Mouse (Mus musculus): ENCODE results near the gene Ermard. TPM values are rescaled to one million over a fixed set of nuclear protein-coding genes. Genes with fewer than 3 reads are reported as not detected.

Ermard gene
- total and polyA plus RNA-seq, 2 experiments: 24.9 to 53.6 TPM

- H3K9ac ChIP-seq (ENCODE audit: low read depth, low read length): no peak overlapping the region
- H3K4me1 ChIP-seq (ENCODE audit: control insufficient read depth, insufficient read depth, low read length): peaks cover 2% of the 10 kb centered on the region; the same call in 1 of the 2 replicates
- no peak overlapping the region for H3K27ac ChIP-seq (replicated peaks; ENCODE audit: insufficient read depth, low read depth, low read length)
- H3K4me3 ChIP-seq (ENCODE audit: insufficient read depth, low read depth, low read length): no peak overlapping the region
- DNase-seq (ENCODE audit: extremely low read depth, low read depth, low spot score): no peak
- no peaks in the 10 kb centered on the region for H3K27me3 ChIP-seq (ENCODE audit: control insufficient read depth, insufficient read depth, low read length)
- H3K79me2 ChIP-seq (ENCODE audit: control insufficient read depth, insufficient read depth, low read length): no peaks in the 10 kb centered on the region
- 84% methylated on average over 13 of the region's 13 CpGs for WGBS
- no peak for TF ChIP-seq POLR2A (IDR thresholded peaks at IDR 0.05; ENCODE audit: extremely low read depth, insufficient read depth, low read length)
- TF ChIP-seq CTCF (IDR thresholded peaks at IDR 0.05; ENCODE audit: low read depth, low read length): no peak
- no peaks in the 10 kb centered on the region for H3K36me3 ChIP-seq (ENCODE audit: control insufficient read depth, insufficient read depth, low read length)
Observed at GRCm38 (mm10) chr17:15084226-15084848, 43.3 kb downstream of the Ermard start.

GRCm38 (mm10) chr17:15085006-15085405 lies 44.0 kb downstream of the Ermard start:
- Histone ChIP-seq H3K36me3 (ENCODE audit: control insufficient read depth, insufficient read depth, low read length) (no peaks in the 10 kb centered on the region), H3K27ac (replicated peaks; ENCODE audit: insufficient read depth, low read depth, low read length) (no peak overlapping the region), H3K4me3 (ENCODE audit: insufficient read depth, low read depth, low read length) (no peak overlapping the region), H3K79me2 (ENCODE audit: control insufficient read depth, insufficient read depth, low read length) (no peaks in the 10 kb centered on the region), H3K27me3 (ENCODE audit: control insufficient read depth, insufficient read depth, low read length) (no peaks in the 10 kb centered on the region), H3K4me1 (ENCODE audit: control insufficient read depth, insufficient read depth, low read length) (peaks cover 2% of the 10 kb centered on the region; the same call in 1 of the 2 replicates), H3K9ac (ENCODE audit: low read depth, low read length) (no peak overlapping the region)
- no peak for DNase-seq (ENCODE audit: extremely low read depth, low read depth, low spot score)
- 84% methylated on average over 2 of the region's 2 CpGs for WGBS
- TF ChIP-seq CTCF (IDR thresholded peaks at IDR 0.05; ENCODE audit: low read depth, low read length) (no peak), POLR2A (IDR thresholded peaks at IDR 0.05; ENCODE audit: extremely low read depth, insufficient read depth, low read length) (no peak)

- Histone ChIP-seq H3K79me2 (ENCODE audit: control insufficient read depth, insufficient read depth, low read length) (no peaks in the 10 kb centered on the region), H3K4me1 (ENCODE audit: control insufficient read depth, insufficient read depth, low read length) (peaks cover 2% of the 10 kb centered on the region; the same call in 1 of the 2 replicates), H3K27me3 (ENCODE audit: control insufficient read depth, insufficient read depth, low read length) (no peaks in the 10 kb centered on the region), H3K9ac (ENCODE audit: low read depth, low read length) (no peak overlapping the region), H3K36me3 (ENCODE audit: control insufficient read depth, insufficient read depth, low read length) (no peaks in the 10 kb centered on the region), H3K27ac (replicated peaks; ENCODE audit: insufficient read depth, low read depth, low read length) (no peak overlapping the region), H3K4me3 (ENCODE audit: insufficient read depth, low read depth, low read length) (no peak overlapping the region)
- DNase-seq (ENCODE audit: extremely low read depth, low read depth, low spot score): peak; percentile 67
- TF ChIP-seq POLR2A (IDR thresholded peaks at IDR 0.05; ENCODE audit: extremely low read depth, insufficient read depth, low read length): no peak
- TF ChIP-seq CTCF (IDR thresholded peaks at IDR 0.05; ENCODE audit: low read depth, low read length): no peak
- WGBS: 85% methylated on average over 2 of the region's 2 CpGs
Observed at GRCm38 (mm10) chr17:15088166-15088565, 47.2 kb downstream of the Ermard start.

- H3K9ac ChIP-seq (ENCODE audit: low read depth, low read length): no peak overlapping the region
- no peak overlapping the region for H3K27ac ChIP-seq (replicated peaks; ENCODE audit: insufficient read depth, low read depth, low read length)
- H3K79me2 ChIP-seq (ENCODE audit: control insufficient read depth, insufficient read depth, low read length): no peaks in the 10 kb centered on the region
- no peaks in the 10 kb centered on the region for H3K27me3 ChIP-seq (ENCODE audit: control insufficient read depth, insufficient read depth, low read length)
- TF ChIP-seq POLR2A (IDR thresholded peaks at IDR 0.05; ENCODE audit: extremely low read depth, insufficient read depth, low read length): no peak
- no peak for TF ChIP-seq CTCF (IDR thresholded peaks at IDR 0.05; ENCODE audit: low read depth, low read length)
- 81% methylated on average over 8 of the region's 8 CpGs for WGBS
- no peak overlapping the region for H3K4me3 ChIP-seq (ENCODE audit: insufficient read depth, low read depth, low read length)
- no peak for DNase-seq (ENCODE audit: extremely low read depth, low read depth, low spot score)
- peaks cover 2% of the 10 kb centered on the region; the same call in 1 of the 2 replicates for H3K4me1 ChIP-seq (ENCODE audit: control insufficient read depth, insufficient read depth, low read length)
- H3K36me3 ChIP-seq (ENCODE audit: control insufficient read depth, insufficient read depth, low read length): no peaks in the 10 kb centered on the region
Observed at GRCm38 (mm10) chr17:15088591-15089001, 47.6 kb downstream of the Ermard start.

- 86% methylated on average over 3 of the region's 3 CpGs for WGBS
- no peak for DNase-seq (ENCODE audit: extremely low read depth, low read depth, low spot score)
Observed at GRCm38 (mm10) chr17:15091739-15092138, 50.7 kb downstream of the Ermard start.

GRCm38 (mm10) chr17:15093523-15093922 lies 52.5 kb downstream of the Ermard start:
- Histone ChIP-seq H3K27ac (replicated peaks; ENCODE audit: insufficient read depth, low read depth, low read length) (no peak overlapping the region), H3K79me2 (ENCODE audit: control insufficient read depth, insufficient read depth, low read length) (no peaks in the 10 kb centered on the region), H3K4me3 (ENCODE audit: insufficient read depth, low read depth, low read length) (no peak overlapping the region), H3K9ac (ENCODE audit: low read depth, low read length) (no peak overlapping the region), H3K36me3 (ENCODE audit: control insufficient read depth, insufficient read depth, low read length) (no peaks in the 10 kb centered on the region), H3K27me3 (ENCODE audit: control insufficient read depth, insufficient read depth, low read length) (no peaks in the 10 kb centered on the region), H3K4me1 (ENCODE audit: control insufficient read depth, insufficient read depth, low read length) (no peaks in the 10 kb centered on the region)
- TF ChIP-seq CTCF (IDR thresholded peaks at IDR 0.05; ENCODE audit: low read depth, low read length) (no peak), POLR2A (IDR thresholded peaks at IDR 0.05; ENCODE audit: extremely low read depth, insufficient read depth, low read length) (no peak)
- DNase-seq (ENCODE audit: extremely low read depth, low read depth, low spot score): no peak
- whole genome bisulfite sequencing: 61% methylated on average over 3 of the region's 3 CpGs

More at GRCm38 (mm10) chr17:15091739-15092138, 50.7 kb downstream of the Ermard start:
- Histone ChIP-seq H3K4me1 (ENCODE audit: control insufficient read depth, insufficient read depth, low read length) (peaks cover 2% of the 10 kb centered on the region; the same call in 1 of the 2 replicates), H3K36me3 (ENCODE audit: control insufficient read depth, insufficient read depth, low read length) (no peaks in the 10 kb centered on the region), H3K79me2 (ENCODE audit: control insufficient read depth, insufficient read depth, low read length) (no peaks in the 10 kb centered on the region), H3K4me3 (ENCODE audit: insufficient read depth, low read depth, low read length) (no peak overlapping the region), H3K9ac (ENCODE audit: low read depth, low read length) (no peak overlapping the region), H3K27ac (replicated peaks; ENCODE audit: insufficient read depth, low read depth, low read length) (no peak overlapping the region), H3K27me3 (ENCODE audit: control insufficient read depth, insufficient read depth, low read length) (no peaks in the 10 kb centered on the region)
- TF ChIP-seq CTCF (IDR thresholded peaks at IDR 0.05; ENCODE audit: low read depth, low read length) (no peak), POLR2A (IDR thresholded peaks at IDR 0.05; ENCODE audit: extremely low read depth, insufficient read depth, low read length) (no peak)
